Mouse (Mus musculus): Measurements from ENCODE around the gene Zfp683. TPM values are rescaled to one million over a fixed set of nuclear protein-coding genes. Genes with fewer than 3 reads are reported as not detected.

Gene Zfp683
- total RNA-seq, 2 experiments from 2014 or later, result not detected

DNA sequence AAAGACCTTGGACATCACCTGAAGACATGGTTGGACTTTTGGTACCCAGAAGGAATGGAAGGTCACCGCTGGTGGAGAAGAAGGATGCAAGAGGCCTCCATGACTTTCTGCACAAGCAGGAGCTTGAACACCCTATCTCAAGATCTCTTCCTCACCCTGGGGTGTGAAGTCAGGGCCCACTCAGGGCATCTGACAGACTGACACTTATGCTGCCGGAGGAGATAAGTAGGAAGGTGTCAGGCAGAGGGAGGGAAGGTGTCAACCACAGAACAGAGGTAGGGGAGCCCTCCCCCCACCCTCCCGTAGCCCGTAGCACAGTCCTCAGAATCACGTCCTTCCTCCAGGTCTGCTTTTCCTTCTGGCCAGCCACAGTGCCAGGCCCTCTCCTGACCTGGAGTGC, 6.0 kb upstream of the Zfp683 start:
- ATAC-seq (replicated peaks; ENCODE audit: poor library complexity, severe bottlenecking), result no peak

DNA sequence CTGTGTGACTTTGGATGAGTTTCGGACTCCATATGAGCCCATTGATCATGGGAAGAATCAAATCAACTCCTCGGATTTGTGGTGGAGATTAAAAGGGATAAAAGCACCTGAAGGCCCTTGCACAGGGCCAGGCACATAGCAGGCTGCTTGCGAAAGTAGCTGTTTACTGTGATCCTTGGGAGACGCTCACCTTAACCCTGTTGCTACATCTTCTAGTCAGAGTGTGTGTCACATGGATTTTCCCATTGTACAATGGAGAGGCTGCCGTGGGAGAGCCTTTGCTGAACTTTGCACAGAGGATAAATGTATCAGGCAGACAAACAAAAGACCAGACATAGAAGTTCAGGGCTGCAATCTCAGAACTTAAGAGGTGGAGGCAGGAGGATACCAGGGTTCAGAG, 1.7 kb upstream of the Zfp683 start:
- no peak for ATAC-seq (replicated peaks; ENCODE audit: poor library complexity, severe bottlenecking)

DNA sequence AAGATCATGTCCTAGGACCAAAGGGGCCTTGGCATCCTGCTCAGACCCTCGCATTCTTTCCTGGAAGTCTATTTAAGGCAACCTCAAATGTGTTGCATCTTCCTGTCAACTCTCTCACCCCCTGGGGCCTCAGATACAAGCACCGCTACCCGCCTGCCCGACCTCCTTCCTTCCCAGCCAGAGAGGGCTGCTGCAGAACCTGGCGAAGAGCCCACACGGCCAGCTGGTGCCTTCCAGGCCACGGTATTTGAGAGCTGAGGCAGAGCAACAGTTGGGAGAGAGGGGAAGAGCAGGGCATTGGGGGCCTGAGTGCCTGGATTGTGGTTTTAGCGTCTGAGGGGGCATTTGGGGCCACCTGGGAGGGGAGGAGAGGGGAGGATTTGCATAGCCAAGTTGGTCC, 1.1 kb upstream of the Zfp683 start:
- peak; percentile 40; the same call in 1 of the 2 replicates for ATAC-seq (replicated peaks; ENCODE audit: poor library complexity, severe bottlenecking)

DNA sequence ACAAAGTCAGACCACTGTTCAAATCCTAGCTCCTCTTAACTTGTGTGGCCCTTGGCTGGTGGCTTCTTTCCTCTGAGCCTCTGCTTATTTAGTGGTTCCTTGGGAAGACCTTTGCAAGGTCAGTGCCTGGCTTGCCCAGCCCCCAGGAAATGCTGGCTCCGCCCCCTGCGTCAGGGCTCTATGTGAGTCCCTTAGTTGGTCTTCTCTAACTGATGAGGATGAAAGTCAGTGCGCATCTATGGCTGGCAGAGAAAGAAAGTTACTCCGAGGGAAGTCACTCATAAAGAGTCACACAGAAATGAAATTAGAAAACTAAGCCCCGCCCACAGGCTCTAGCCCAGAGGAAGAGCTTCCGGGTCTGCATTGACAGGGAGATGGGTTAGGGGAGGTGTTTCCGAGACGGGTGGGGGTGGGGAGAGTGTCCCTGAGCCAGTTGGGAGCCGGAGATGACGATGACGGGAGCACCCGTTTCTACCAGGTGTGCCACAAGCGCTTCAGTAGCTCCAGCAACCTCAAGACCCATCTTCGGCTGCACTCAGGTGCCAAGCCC, 4.6 kb downstream of the Zfp683 start:
- ATAC-seq (replicated peaks; ENCODE audit: poor library complexity, severe bottlenecking), result no peak

DNA sequence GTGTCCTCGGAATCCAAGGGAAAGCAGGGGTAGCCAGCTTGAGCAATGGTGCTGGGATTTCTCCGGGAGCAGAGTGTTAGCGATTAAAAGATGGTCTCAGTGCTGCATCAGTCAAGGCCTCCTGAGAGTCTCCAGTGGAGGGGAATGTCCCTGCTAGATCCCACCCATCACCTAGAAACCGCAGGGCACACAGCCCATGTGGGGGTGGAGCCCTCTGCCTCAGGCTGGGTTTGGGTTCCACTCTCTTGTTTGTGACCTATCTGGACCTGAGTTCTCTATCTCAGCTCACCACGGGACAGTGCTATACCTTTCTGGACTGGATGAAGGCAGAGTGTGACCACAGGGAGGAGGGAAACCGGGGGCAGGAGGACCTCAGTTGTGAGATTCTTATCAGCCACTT, 5.3 kb downstream of the Zfp683 start:
- ATAC-seq (replicated peaks; ENCODE audit: poor library complexity, severe bottlenecking), result no peak

DNA sequence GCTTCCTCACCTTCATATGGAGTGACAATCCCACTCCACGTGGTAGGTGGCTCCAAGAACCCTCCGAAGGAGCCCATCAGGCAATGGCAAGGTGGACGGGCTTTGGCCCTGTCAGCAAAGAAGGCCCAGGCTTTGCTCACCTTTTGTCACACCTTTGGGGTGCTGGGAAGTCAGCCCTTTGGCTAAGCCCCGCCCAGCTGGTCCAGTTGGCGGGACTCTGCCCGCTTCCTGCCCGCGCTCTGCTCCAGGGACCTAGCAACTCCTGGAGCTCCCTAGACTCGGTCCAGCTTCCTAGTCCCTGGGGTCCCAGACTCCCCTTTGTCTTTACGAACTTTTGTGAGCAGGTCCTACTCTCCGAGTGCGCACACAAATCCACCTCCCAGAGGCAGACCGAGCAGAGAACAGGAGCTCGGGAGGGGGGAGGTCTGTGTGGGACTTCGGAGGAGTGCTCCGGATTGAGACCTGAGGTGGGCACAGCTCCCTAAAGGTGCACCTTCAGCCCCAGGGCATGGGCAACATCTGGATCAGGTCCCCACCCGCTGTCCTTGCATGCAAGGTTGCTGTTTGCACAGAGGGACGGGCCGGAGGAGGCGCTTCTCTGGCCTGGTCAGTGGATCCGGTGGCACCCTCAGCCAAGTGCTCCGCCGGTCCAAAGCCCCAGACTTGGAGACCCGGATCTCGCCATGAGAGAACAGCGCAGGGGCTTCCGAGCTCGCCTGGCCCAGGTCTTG, 6.7 kb downstream of the Zfp683 start, which contains the start of gene Crybg2:
Gene Crybg2, plus strand, starts transcription at position 681 of the 731 bp plus-strand sequence.
- ATAC-seq (replicated peaks; ENCODE audit: poor library complexity, severe bottlenecking), result no peak

DNA sequence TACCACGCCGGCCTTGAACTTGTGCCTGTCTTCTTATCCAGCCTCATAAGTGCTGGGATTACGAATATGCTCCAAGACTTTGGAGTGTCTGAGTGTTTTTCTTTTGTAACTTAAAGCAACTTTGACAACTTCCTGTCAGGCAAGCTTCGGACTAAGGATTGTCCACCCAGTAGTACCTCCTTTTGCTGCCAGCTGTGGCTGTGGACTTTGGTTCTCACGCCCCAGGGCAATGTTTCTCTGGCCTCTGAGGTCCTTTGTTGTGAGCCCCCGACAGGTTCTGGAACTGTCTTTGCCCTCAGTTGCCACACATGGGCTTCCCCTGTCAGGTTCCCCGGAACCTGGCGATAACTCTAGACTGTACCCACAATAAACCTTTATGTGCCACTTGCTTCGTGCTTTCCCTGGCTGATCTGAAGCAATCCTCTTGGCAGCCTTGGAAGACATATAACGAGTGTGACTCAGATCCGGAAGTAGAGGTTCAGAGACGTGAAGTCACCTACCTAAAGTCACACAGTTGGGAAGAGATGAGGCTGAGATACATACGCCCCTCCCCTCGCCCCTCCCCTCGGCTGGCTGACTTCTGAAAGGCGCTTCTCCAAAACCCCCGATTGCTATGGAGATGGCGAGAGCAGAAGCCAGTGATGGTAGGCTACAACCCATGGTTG, 7.7 kb downstream of the Zfp683 start:
- ATAC-seq (replicated peaks; ENCODE audit: poor library complexity, severe bottlenecking), result no peak

DNA sequence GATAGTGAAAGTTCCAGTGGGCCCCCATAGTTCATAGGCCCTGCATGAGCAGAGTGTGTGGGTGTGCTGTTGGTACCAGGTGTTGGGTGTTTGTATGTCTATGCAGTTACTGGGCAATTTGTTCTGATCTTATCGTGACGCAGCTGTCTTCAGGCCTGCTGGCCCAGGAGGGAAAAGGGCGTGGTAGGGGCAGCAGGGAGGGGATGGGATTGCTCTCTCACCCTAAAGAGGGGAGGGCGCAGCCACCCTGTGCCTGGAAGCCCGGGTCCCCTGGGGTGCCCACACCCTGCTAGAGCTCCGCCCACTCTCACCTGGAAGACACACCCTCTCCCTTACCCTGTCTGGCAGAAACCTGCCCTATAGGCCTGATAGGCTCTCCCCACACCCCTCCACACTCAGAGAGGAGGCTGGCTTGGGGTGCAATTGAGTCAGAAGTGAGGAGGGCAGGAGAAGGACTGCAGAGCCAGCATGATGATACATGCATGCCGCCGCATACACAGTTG, 8.4 kb downstream of the Zfp683 start:
- no peak for ATAC-seq (replicated peaks; ENCODE audit: poor library complexity, severe bottlenecking)

DNA sequence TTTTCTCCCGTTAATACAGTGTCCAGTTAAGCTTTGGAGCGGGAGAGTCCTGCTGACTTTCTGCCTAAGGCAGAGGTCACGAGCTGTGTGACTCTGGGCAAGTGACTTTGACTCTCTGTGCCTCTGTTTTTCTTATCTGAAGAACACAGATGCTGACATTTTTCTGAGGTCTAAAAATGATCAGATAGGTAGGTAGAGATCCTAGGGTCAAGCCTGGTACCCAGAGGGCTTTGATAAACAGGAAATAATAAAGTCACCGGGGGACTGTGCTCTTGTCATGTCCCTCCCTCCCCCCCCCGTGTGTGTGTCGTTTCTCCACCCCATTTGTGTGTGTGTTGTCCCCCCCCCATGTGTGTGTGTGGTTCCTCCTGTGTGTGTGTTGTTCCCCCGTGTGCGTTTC, 8.9 kb downstream of the Zfp683 start:
- no peak for ATAC-seq (replicated peaks; ENCODE audit: poor library complexity, severe bottlenecking)

DNA sequence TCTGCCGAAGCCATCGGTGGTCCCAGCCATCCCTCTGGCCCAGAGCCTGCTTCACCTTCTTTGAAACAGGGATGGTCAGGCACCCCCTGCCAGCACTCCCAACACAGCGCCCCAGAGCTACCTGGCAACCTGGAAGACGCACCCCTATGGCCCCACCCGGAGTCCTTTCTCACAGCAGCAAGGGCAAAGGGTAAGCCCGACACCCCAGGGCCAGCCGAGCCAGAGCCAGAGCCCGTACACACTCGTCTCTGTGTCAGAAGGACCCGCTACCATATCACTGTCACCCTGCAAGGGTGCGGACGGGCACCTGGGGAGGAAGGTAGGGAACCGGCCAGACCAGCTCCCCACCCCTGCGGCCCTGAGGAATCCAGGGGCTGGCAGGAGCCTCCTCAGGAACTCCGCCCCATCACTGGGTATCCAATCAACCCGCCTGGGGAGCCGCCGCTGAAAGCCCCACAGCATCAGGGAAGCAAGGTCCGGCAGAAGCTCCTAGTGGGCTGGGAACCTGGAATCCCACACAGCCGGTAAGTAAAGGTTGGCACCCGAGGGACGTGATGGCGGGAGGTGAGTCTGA, 11.9 kb downstream of the Zfp683 start:
- no peak for ATAC-seq (replicated peaks; ENCODE audit: poor library complexity, severe bottlenecking)

DNA sequence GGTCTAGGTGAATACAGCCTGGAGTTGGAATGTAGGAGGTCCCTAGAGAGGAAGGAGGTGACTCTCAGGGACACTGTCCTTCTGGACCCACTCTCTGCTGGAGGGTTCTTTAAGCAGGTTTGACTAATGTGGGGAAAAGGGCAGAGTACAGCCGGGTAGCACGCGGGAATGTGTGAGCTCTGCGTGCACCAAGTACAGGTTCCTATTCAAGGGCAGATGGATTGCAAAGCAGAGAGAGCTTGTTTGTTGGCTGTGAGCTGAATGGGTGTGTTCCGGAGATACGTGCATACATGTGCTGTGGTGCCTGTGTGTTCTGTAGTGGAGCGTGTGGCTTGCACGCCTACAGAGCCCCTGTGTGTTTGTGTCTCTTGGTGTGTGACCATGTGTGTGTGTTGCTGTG, 13.7 kb downstream of the Zfp683 start:
- no peak for ATAC-seq (replicated peaks; ENCODE audit: poor library complexity, severe bottlenecking)

DNA sequence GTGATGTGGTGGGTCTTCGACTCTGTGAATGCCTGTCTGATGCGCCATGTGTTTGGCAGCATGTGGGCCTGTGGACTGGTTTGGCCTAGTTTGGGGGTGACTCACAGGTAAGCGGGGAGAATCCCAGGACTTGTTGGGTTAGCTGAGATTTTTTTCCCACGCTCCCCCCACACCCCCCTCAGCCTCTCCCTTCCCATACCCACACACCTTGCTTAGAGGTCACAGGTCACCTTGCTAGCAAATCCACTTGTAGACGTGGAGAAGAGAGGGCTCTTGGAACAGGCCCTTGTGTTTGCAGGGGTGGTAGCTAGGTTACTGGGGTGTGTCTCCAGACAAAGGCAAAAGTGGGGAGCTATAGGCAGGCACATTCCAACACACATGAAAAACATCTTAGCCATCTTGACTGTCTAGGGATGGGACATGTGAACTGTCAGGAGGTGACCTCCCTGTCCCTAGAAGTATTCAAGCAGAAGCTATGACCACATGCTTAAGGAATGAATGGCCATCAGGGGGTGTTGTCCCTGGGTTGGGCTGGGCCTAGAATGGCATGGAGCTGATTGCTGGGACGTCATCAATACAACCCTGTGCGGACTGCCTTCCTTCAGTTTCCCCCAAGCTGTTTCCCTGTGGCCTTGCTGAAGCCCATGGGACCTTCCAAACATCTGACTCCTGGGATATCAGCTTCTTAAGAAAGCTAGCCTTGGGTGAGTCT, 14.4 kb downstream of the Zfp683 start:
- no peak for ATAC-seq (replicated peaks; ENCODE audit: poor library complexity, severe bottlenecking)

DNA sequence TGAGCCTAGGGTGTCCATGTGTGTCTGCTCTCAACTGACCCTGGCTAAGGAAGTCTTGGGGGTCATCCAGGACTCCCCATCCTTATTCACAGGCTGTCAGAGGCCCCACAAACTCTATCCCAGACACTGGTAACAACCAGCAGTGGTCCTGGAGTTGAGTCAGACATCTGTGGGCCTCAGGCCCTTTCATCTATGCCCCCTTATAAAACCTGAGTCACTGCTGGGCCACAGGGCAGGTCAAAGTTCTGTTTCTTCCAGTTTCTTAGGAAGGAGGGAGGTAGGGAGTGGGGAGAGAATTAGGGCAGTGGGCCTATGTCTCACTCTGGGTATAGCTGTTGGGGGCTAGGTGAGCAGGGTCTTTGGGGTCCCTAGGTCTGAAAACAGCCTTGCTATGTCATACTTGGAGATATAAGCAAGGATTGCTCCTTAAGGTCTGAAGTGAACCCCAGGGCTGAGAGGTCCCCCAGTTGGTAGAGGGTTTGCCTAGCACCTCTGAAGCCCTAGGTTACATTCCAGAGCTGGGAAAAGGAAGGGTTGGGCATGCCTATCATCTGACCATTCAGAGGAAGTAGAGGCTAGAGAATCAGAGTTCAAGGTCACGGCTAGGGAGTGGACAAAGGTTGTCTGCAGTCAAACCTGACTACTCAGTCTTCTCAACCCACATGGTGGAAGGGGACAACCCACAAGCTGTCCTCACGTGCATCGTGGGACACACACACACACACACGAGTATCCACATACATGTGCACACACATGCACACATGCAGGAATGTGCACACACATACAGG, 15.3 kb downstream of the Zfp683 start:
- no peak for ATAC-seq (replicated peaks; ENCODE audit: poor library complexity, severe bottlenecking)

DNA sequence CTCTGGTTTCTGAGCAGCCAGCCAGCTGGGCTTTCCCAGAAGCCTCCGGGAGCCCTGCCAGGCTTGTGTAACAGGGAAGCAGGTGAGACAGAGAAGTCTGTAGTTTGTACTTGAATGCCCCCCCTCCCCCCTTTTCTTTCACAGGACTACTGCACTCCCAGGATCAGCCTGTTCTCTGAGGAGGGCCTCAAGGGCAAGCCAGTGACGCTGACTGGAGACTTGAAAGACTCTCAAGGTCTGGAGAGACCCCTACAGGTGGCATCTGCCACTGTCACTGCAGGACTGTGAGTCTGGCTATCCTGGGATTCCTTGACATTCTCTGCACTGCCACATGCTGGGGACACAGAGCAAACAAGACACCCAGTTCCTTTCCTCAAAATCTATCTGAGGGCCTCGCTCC, 25.1 kb downstream of the Zfp683 start:
- peak; percentile 36 for ATAC-seq (replicated peaks; ENCODE audit: poor library complexity, severe bottlenecking)

DNA sequence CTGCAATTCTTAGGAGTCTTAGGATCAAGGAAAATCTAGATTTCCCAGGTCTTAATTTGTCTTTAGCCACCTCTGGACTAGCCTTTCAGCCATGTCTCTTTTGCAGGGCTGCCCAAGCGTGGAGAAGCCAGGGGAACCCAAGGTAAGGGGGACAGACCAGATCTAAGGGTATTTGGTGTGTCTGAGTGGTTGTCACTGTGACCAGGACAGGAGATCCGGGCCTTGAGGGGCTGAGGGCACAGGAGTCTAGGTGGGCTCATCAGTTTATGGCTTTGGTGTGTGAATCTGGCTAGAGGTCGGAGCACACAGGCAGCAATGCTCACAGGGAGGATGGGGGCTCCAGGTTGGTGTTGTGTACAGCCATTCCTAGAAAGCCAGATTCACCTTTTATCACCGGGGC, 27.0 kb downstream of the Zfp683 start:
- no peak for ATAC-seq (replicated peaks; ENCODE audit: poor library complexity, severe bottlenecking)

DNA sequence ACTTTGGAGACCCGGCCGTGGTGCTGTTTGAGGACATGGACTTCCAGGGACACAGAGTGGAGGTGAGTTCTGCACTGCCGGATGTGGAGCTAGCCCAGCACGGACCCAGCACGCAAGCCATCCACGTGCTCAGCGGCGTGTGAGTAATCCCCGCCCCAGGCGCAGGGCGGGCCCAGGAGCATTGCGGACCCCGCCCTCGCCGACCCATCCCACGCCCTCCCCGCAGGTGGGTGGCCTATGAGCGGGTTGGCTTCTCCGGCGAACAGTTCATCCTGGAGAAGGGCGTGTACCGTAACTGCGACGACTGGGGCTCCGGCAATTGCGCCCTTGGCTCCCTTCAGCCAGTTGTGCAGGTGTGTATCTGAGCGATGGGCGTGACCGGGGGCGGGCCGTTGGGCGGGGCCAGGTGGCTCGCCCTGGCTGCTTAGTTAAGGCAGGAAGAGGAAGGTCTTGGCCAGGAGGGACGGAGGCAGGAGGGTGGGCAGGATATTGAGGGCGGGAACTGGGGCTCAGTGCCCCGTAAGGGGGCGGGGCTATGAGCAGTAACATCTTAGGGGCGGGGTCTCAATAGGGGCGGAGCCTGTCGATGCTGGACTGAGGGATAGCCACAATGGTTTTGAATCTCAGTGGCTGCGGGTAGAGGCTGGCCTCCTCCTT, 28.2 kb downstream of the Zfp683 start:
- peak; percentile 90 for ATAC-seq (replicated peaks; ENCODE audit: poor library complexity, severe bottlenecking)

DNA sequence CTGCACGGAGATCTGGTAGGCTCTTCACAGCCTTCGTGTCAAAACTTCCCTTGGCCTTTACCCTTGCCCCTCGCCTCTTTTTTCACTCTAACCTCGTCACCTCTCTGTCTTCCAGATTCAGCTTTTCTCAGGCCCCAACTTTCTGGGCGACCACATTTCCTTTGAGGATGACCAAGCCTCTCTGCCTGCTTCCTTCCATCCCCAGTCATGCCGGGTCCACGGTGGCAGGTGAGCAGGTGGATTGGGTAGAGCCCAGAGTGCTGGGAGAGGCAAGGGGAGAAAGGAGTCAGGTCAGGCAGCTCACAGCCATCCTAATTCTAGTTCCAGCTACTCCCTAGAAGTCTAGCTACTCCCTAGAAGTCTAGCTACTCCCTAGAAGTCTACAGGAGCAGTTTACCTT, 28.8 kb downstream of the Zfp683 start:
- no peak for ATAC-seq (replicated peaks; ENCODE audit: poor library complexity, severe bottlenecking)

DNA sequence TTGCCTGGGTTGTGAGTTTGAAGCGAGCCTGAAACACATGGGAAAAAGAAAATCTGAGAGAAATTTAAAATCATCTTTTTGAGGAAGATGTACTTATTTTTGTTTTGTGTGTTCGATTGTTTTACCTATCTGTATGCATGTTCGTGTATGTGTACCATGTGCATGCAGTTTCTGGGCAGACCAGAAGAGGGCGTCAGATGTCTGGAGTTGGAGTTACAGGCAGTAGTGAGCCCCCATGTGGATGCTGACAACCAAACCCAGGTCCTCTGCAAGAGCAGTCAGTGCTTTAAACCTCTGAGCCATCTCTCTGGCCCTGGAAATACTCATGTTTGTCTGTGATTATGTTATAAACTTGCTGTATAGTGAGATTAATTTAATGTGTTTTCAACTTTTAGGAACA, 31.4 kb downstream of the Zfp683 start:
- no peak for ATAC-seq (replicated peaks; ENCODE audit: poor library complexity, severe bottlenecking)

DNA sequence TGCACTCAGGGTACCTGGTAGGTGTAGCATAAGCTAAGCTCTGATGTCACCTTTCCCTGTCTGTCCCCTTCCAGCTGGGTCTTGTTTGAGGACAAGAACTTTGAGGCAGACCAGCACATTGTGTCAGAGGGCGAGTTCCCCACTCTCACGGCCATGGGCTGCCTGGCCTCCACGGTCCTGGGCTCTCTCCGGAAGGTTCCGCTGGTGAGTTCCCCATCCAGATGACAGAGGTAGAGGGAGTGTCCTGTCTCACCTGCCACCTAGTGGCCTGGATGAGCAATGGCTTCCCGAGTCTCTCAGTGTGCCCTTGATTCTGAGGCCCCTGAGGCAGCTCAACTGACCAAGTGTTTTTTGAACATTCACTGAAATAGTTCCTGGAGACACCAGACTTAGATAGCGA, 33.8 kb downstream of the Zfp683 start:
- peak; percentile 96 for ATAC-seq (replicated peaks; ENCODE audit: poor library complexity, severe bottlenecking)
